Mouse (Mus musculus) liver, postnatal 0 days (tissue): ENCODE results near the gene Stk11. TPM values are rescaled to one million over a fixed set of nuclear protein-coding genes. Genes with fewer than 3 reads are reported as not detected.
A peak's percentile ranks its signal among the peaks of the same experiment; 100 is the strongest.

Experiments
- ATAC-seq: fragments of 200-750 bp; cut with Nextera tagmentation; 2 replicates; pipeline ENCODE4 v1.8.0; 2017; ENCODE audit warnings: mild to moderate bottlenecking, moderate library complexity
- DNase-seq: peaks from one replicate; pipeline ENCODE4 v3.0.0-alpha.2; 2016
- H3K27ac ChIP-seq: fragments of 300-500 bp; sonication (generic); 2 replicates; pipeline ENCODE4 v1.5.1; 2014; ENCODE audit warnings: antibody characterized with exemption, moderate library complexity, mild to moderate bottlenecking, low read depth
- H3K27me3 ChIP-seq: fragments of 300-500 bp; sonication (generic); 2 replicates; pipeline ENCODE4 v1.6.1; 2014; ENCODE audit warnings: low read length, control low read depth, mixed read lengths; ENCODE audit not compliant: insufficient read depth
- H3K36me3 ChIP-seq: fragments of 300-500 bp; sonication (generic); replicated peaks from 2 replicates; pipeline ENCODE4 v1.6.1; 2014; ENCODE audit warnings: mild to moderate bottlenecking, control low read depth, low read length, moderate library complexity, mixed read lengths; ENCODE audit not compliant: insufficient read depth
- H3K4me1 ChIP-seq: fragments of 300-500 bp; sonication (generic); 2 replicates; pipeline ENCODE4 v1.6.1; 2014; ENCODE audit warnings: antibody characterized with exemption, mild to moderate bottlenecking, control low read depth; ENCODE audit not compliant: insufficient read depth
- H3K4me2 ChIP-seq: fragments of 300-500 bp; sonication (generic); 2 replicates; pipeline ENCODE4 v1.6.1; 2014; ENCODE audit warnings: low read depth, mild to moderate bottlenecking, low read length, moderate library complexity, mixed read lengths
- H3K4me3 ChIP-seq: fragments of 300-500 bp; sonication (generic); 2 replicates; pipeline ENCODE4 v1.5.1; 2014; ENCODE audit warnings: low read depth, low read length
- H3K9ac ChIP-seq: fragments of 300-500 bp; sonication (generic); replicated peaks from 2 replicates; pipeline ENCODE4 v1.6.1; 2014; ENCODE audit warnings: mild to moderate bottlenecking, moderate library complexity
- H3K9me3 ChIP-seq: fragments of 300-500 bp; sonication (generic); 2 replicates; pipeline ENCODE4 v1.6.1; 2016; ENCODE audit warnings: mild to moderate bottlenecking, control low read depth, low read length, mixed read lengths
- CTCF ChIP-seq: sonication (generic); IDR thresholded peaks from 2 replicates; pipeline ENCODE4 v1.5.1; 2016; ENCODE audit warnings: antibody characterized with exemption, low read depth
- EP300 ChIP-seq: IDR thresholded peaks from 2 replicates; pipeline ENCODE4 v1.6.1; 2016; ENCODE audit warnings: antibody characterized with exemption, low read depth, mild to moderate bottlenecking
- WGBS: fragments of 180-500 bp; shearing (Covaris S2); extraction: QIAGEN DNeasy Blood & Tissue Kit; methylation state at CpG from one replicate; pipeline ENCODE4 v1.1.7; 2014; ENCODE audit not compliant: insufficient replicate concordance; 5-methylcytosine and 5-hydroxymethylcytosine counted together
- polyA plus RNA-seq: library from polyadenylated mRNA; unstranded; fragments of >200 nt; fragmentation: Nextera tagmentation; extraction: Ambion mirVana; gene quantifications from 2 replicates; pipeline ENCODE4 v1.2.1, GENCODE M21; 2015

Gene Stk11
- polyA plus RNA-seq, 1 experiment from 2014 or later: 11.2 TPM

- H3K9me3 ChIP-seq: no peaks in the 10 kb centered on the region
- peak overlapping the region; percentile 69 for H3K9ac ChIP-seq
- no peaks in the 10 kb centered on the region for H3K27me3 ChIP-seq
- H3K4me2 ChIP-seq: peak overlapping the region; percentile 74
- H3K27ac ChIP-seq: peak overlapping the region; percentile 97
- DNase-seq: peak; percentile 23
- H3K4me3 ChIP-seq: peak overlapping the region; percentile 68
- peaks cover 25% of the 10 kb centered on the region for H3K36me3 ChIP-seq
- peaks cover 30% of the 10 kb centered on the region for H3K4me1 ChIP-seq
- no peak for ATAC-seq
- WGBS: 86% methylated on average over 44 of the region's 45 CpGs
- TF ChIP-seq EP300: no peak
- no peak for TF ChIP-seq CTCF
Observed at GRCm38 (mm10) chr10:80171760-80172526, 56.3 kb downstream of the Stk11 start.

- peaks cover 25% of the 10 kb centered on the region for H3K36me3 ChIP-seq
- TF ChIP-seq CTCF: no peak
- TF ChIP-seq EP300: no peak; the same call in 1 of the 2 replicates
- ATAC-seq: peak; percentile 73
- peak within 1 kb of the TSS; percentile 74 for H3K4me2 ChIP-seq
- DNase-seq: peak; percentile 90
- peak within 1 kb of the TSS; percentile 68 for H3K4me3 ChIP-seq
- H3K9ac ChIP-seq: peak within 1 kb of the TSS; percentile 69
- peak within 1 kb of the TSS; percentile 97 for H3K27ac ChIP-seq
- 4% methylated on average over 34 of the region's 35 CpGs for WGBS
- H3K4me1 ChIP-seq: peaks cover 27% of the 10 kb centered on the region
- H3K27me3 ChIP-seq: no peaks in the 10 kb centered on the region
- no peaks in the 10 kb centered on the region for H3K9me3 ChIP-seq
Observed at GRCm38 (mm10) chr10:80172527-80173292, 57.1 kb downstream of the Stk11 start, which contains the start of gene 1600002K03Rik. Gene 1600002K03Rik (plus strand): TSS chr10:80172944.

- DNase-seq (no peak), ATAC-seq (no peak)
- Histone ChIP-seq H3K4me2 (peak overlapping the region; percentile 74), H3K27ac (peak overlapping the region; percentile 97), H3K9ac (peak overlapping the region; percentile 69), H3K4me1 (peaks cover 27% of the 10 kb centered on the region), H3K9me3 (no peaks in the 10 kb centered on the region), H3K4me3 (peak overlapping the region; percentile 68), H3K27me3 (peaks cover 5% of the 10 kb centered on the region; the same call in 1 of the 2 replicates), H3K36me3 (peaks cover 25% of the 10 kb centered on the region)
- 2% methylated on average over 11 of the region's 11 CpGs for WGBS
- TF ChIP-seq EP300 (no peak), CTCF (no peak)
Observed at GRCm38 (mm10) chr10:80173358-80173757, 57.8 kb downstream of the Stk11 start.

- Histone ChIP-seq H3K27me3 (peaks cover 13% of the 10 kb centered on the region), H3K4me1 (peaks cover 21% of the 10 kb centered on the region), H3K9ac (no peak overlapping the region), H3K36me3 (peaks cover 25% of the 10 kb centered on the region), H3K4me3 (no peak overlapping the region), H3K27ac (no peak overlapping the region), H3K4me2 (no peak overlapping the region), H3K9me3 (no peaks in the 10 kb centered on the region)
- ATAC-seq (no peak), DNase-seq (no peak)
- TF ChIP-seq EP300 (no peak), CTCF (no peak)
- WGBS: 77% methylated on average over 10 of the region's 10 CpGs
Observed at GRCm38 (mm10) chr10:80173955-80174640, 58.5 kb downstream of the Stk11 start.

DNA sequence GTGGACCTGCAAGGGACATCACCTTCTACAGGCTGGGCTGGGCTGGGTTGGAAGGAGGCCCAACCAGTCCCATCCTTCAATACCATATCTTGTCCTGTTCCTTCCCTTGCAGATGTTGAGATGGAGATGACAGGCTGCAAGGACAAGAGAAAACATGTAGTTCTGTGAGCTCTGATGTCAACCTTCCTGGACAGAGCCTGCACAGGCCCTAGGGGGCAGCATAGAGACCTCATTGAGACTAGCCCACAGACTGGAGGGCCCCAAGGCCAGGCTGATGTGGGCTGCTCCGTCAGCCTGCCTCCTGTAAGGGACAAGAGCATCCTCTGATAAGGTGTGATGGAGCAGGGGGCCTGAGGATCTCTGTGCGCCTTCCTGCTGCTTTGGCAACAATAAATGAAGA lies 59.1 kb downstream of the Stk11 start:
- no peak for ATAC-seq
- 42% methylated on average over 2 of the region's 2 CpGs for WGBS

More for the DNA sequence above, 59.1 kb downstream of the Stk11 start:
- Histone ChIP-seq H3K4me1 (peaks cover 22% of the 10 kb centered on the region), H3K9me3 (no peaks in the 10 kb centered on the region), H3K27ac (no peak overlapping the region), H3K4me2 (no peak overlapping the region), H3K36me3 (peaks cover 24% of the 10 kb centered on the region), H3K27me3 (peaks cover 16% of the 10 kb centered on the region), H3K4me3 (no peak overlapping the region), H3K9ac (no peak overlapping the region)
- peak; percentile 73 for DNase-seq
- TF ChIP-seq EP300 (no peak), CTCF (peak; percentile 67)
